Mouse (Mus musculus): Measurements from ENCODE around the gene Ctnnd1.

The Ctnnd1 gene

GRCm38 (mm10) chr2:84607842-84608241, 42.7 kb downstream of the Ctnnd1 start:
- no peak for DNase-seq (ENCODE audit: low read depth, low spot score)

- no peak for DNase-seq (ENCODE audit: low read depth, low spot score)
Measured at GRCm38 (mm10) chr2:84600977-84601376, 49.6 kb downstream of the Ctnnd1 start.

DNA sequence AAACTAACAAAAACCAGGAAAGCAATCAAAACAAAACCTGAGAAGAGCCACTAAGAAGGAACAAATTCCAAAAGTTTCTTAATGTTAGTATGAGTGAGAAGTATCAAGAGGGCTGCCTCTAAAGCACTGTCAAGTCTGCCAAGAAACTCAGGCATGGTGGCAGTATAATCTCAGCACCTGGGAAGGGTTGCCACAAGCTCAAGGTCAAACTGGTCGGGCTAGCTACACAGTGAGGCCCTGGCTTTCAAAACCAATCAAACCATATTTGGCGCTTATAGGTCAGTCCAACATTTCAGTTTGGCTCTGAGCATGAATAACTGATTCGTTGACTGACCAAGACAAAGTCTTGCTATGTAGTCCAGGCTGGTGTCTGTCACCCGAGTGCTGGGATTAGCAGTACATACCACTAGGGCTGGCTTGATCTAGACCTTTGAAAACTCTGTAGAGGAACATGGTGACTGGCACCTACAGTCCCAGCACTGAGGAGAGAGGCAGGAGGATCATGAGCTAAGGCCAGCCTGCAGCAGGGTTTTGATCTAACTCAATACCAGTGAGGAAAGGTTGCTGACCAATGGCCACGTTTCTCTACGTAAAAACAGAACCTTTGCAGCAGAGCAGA, 51.2 kb downstream of the Ctnnd1 start:
- no peak for DNase-seq (ENCODE audit: low read depth, low spot score)

GRCm38 (mm10) chr2:84597123-84597522, 53.4 kb downstream of the Ctnnd1 start:
- DNase-seq (ENCODE audit: low read depth, low spot score) = no peak

DNA sequence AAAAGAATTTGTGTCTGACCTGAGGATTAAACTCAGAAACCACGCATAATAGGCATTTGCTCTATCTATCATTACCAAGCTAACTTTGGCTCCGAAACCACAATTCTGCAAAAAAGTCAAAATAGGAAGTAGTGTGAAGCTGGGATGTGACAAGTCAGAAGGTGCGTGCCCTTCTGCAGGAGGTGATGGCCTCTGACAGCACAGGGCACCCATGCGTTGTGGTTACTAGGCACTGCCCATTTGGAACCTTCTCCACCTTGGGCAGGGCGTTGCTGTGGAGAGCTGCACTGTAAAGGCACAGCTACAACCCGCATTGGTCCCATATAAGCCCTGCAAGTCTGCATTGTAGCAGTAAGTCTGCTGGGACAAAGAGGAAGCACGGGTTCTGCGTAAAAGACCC, 57.8 kb downstream of the Ctnnd1 start:
- no peak for DNase-seq (ENCODE audit: low read depth, low spot score)

- DNase-seq (ENCODE audit: low read depth, low spot score) = no peak
Measured at GRCm38 (mm10) chr2:84585700-84586099, 64.9 kb downstream of the Ctnnd1 start.

GRCm38 (mm10) chr2:84582286-84582685, 68.3 kb downstream of the Ctnnd1 start:
- no peak for DNase-seq (ENCODE audit: low read depth, low spot score)

- DNase-seq (ENCODE audit: low read depth, low spot score) = no peak
Measured at GRCm38 (mm10) chr2:84581208-84581607, 69.4 kb downstream of the Ctnnd1 start.

GRCm38 (mm10) chr2:84579311-84579710, 71.3 kb downstream of the Ctnnd1 start:
- no peak for DNase-seq (ENCODE audit: low read depth, low spot score)

DNA sequence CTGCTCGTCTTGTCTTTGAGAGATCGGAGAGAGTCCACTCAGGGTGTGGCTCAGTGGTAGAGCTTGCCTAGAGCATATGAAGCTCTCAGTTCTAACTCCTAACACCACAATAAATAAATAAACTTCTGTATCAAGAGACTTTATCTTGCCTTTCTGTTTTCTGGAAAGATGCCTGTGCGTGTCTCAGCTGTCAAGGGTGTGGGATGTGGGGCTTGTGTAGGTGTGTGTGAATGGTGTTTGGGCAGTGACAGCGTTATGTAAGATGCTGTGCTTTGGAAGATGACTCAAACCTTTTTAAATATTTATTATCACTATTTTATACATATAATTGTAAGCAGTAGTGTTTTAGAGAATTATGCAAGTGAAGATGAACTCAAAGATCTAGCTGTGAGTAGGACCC, 76.4 kb downstream of the Ctnnd1 start:
- no peak for DNase-seq (ENCODE audit: low read depth, low spot score)

GRCm38 (mm10) chr2:84556888-84557514, 93.6 kb downstream of the Ctnnd1 start:
- DNase-seq (ENCODE audit: low read depth, low spot score) = no peak

DNA sequence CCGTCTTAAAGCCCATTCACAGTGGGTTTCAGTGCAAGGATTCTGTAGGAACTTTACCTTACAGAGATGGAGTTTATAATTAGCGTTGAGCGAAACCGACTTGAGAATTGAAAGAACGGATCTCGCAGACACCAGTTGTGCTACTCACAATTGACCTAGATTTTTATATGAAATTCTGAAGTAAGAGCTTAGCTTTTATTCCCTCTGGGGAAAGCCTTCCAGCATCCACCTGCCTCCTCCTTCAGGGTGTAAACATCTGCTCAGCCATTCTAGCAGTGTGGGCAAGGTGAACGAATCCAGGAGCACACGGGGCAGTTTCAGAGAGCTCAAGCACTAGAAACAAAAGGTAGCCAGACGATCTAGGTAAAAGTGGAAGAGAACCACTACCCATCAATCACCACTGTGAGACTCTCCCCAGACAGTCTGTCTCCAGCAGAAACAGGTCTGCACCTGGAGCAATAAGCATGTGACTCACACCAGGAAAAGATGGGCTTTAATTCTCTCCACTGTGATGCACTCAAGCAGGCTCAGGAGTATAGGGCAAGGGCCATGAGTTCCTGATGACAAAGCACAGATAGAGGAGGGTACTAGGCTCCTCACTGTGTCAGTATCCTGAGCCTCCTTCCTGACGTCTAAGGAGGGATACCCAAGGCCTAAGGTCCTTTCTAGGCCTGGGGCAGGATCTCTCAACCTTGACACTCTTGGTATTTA, 99.0 kb downstream of the Ctnnd1 start:
- no peak for DNase-seq (ENCODE audit: low read depth, low spot score)
